Mouse (Mus musculus) hindlimb bud, embryonic 11.5 days (tissue): ENCODE data around the gene Nucb1.
"Not testable (repeated sequence)": the region's sequence is repeated elsewhere in the genome, so short reads cannot be mapped to it uniquely, and the experiment has no call there.

ENCODE experiments used
- DNase-seq: peaks from one replicate; pipeline ENCODE4 v3.0.0-alpha.2; 2012; ENCODE audit warnings: low read depth, low spot score; ENCODE audit errors: extremely low spot score

Nucb1 gene

DNA sequence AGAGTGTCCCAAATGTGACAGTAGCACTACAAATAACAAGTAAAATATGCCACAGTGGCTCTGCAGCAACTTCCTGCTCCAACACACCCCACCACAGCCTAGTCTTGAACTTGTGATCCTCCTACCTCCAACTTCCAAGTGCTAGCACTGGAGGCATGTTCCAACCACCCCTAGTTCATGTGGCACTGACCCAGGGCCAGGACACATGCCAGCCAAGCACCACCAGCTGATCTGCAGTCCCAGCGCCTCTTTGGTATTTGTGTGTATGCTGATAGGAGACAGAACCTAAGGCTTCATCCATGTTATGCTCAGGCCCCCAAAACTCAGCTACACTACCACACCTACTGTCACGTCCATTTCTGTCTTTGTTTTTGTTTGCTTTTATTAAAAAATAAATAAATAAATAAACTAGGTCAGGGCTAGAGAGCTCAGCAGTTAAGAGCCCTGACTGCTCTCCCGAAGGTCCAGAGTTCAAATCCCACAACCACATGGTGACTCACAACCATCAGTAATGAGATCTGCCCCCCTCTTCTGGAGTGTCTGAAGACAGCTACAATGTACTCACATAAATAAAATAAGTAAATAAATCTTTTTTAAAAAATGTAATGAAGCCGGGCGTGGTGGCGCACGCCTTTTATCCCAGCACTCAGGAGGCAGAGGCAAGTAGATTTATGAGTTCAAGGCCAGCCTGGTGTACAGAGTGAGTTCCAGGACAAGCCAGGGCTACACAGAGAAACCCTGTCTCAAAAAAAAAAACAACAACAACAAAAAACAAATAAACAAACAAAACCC lies 46.0 kb downstream of the Nucb1 start:
- DNase-seq: no peak

DNA sequence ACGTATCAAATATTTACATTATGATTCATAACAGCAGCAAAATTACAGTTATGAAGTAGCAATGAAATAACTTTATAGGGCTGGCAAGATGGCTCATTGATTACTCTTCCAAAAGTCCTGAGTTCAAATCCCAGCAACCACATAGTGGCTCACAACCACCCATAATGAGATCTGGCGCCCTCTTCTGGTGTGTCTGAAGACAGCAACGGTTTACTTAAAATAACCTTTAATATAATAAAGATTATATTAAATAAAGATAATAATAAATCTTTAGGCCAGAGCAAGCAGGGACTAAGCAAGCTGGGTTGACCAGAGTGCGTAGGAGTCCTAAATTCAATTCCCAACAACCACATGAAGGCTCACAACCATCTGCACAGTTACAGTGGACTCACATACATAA lies 47.3 kb downstream of the Nucb1 start:
- DNase-seq: not testable (repeated sequence)

DNA sequence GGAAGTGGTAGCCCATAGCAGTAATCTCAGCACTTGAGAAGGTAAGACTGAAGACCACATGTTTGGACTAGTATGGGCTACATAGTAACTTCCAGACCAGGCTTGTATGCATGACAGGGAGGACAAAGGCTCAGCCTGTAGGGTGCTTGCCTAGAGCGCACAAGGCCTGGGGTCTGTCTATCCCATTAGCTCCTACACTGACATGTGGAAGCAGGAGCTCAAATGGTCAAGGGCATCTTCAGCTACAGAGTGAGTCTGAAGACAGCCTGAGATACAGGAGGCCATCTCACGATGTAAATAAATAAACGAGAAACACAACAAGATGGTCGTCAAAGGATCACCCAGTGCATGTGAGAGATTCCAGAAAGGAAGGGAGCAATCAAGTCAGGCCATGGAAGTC lies 47.9 kb downstream of the Nucb1 start:
- DNase-seq: no peak

DNA sequence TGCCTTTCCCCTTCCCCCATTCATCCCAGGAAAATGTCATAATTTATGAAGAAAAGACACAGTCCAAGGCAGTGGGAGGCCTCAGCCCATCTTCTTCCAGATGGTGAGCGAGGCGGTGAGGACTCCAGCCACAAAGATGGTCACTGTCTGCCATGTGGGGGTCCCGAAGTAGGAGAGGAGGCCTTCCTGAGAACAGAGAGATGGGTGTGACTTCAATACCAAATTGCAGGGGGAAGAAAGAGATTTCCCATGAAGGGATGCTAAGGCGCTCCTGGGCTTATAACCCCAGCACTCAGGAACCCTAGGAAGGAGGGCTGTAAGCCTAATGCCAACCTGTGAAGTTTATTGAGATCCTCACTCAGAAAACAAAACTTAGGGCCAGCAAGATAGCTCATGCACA lies 48.4 kb downstream of the Nucb1 start:
- no peak for DNase-seq

DNA sequence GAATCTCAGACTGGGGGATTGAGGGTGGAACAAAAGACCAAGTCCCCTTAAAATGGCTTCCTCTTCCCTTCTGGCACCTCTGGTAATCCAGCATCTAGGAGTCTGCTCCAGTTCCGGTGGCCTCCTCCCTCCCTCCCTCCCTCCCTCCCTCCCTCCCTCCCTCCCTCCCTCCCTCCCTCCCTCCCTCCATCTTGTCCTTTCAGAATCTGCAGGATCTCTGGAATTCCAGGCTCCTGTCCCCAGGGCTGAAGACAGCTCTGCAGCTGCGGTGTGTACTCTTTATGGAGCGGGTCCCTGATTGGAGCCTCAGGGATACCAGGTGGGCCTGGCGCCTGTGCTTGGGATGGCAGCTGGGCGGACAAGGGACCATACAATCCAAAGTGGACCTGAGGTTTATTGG lies 48.9 kb downstream of the Nucb1 start:
- DNase-seq: no peak

DNA sequence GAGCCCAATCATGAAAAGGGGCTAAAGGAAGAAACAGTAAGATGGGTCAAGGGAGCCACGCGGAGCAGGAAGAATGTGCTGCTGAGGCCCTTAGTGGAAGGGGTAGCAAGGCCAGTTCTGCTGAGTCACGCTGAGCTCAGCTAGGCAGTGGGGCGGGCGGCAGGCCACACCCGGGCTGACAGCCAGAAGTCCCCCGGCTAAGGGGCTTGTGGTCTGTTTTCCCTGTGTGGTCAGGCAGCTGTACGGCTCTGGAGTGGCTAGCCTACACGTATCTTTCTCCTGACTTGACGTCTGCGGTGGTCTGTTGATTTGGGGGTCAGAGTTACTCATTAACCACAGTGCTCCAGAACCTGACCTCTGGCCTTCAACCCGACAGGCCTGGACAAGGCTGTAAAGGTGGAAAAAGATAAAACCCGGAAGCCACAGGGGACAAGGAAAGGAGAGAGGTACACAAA lies 49.3 kb downstream of the Nucb1 start:
- DNase-seq: no peak

DNA sequence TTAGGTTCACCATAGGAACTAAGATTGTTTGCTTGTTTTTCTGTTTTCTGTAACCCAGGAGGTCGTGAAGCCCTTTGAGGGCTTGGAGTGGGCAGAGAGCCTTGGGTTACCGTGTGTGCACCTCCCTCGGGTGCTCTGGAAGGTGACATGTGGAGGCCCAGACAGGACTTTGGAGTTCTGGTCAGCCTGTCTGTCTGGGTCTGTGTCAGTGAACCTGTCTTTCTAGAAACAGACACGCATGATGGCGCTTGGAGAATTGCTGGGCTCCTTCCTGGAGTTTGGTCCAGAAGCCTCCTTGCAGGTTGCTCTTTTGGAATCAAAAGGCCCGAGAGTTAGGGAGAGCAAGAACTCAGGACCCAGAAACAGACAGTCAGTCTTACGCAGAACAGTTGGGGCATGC lies 49.8 kb downstream of the Nucb1 start:
- DNase-seq: no peak

DNA sequence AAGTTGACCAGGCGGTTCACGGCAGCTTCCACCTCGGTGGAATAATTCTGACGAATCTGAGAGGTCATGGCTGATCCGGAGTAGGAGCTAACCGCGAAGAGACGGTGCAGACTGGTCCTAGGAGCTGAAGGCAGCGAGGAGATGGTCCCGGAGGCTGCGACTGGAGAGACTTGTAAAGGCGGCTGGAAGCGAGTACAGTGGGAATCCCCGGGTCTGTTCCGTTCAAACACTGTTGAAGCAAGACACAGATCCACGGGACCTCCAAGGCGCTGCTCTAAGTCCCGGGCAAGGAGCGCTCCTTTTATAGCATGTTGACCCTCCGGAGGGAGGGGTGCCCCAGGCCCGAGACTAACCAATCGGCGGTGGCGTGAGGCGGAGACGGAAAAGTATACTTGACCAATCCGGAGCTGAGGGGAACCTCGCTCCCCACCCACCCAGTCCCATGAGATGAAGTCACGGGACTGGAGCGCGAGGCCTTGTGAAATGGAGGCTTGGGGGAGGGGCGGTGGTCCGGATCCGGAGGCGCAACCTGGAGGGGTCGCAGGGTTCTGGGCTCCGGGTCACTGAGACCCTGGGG lies 50.6 kb downstream of the Nucb1 start, which contains the start of gene Ftl1:
Ftl1 (minus strand) TSS at position 321 of the 577 bp plus-strand sequence.
- DNase-seq: peak; percentile 93

DNA sequence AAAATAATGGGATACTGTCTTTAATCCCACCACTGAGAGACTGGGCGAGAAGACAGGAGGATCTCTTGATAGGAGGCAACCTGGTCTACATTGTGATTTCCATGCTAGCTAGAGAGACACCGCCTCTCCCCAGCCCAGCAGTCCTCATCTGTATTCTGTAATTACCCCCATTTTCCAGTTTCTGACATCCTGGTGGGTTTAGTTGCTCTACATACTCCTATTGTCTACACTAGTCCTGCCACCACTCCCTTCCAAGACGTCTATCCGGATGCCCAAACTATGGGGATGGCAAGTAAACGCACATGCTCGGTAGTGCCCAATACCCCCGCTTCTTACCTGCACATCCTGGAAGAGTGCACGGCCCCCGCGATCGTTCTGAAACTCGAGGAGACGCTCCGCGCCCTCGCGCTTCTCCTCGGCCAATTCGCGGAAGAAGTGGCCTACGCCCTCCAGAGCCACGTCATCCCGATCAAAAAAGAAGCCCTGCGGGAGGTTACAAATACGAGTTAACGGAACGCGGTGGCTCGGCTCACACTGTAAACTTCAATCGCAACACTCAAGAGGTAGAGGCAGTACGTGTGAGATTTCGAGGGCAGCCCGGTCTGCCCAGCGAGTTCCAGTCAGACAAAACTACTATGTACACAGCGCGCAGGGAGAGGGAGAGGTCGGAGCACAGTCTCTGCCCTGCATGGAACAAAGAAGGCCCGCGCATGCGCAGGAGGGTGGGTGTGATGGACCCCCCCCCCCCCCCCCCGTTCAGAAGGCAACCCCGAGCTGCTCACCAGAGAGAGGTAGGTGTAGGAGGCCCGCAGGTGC lies 51.2 kb downstream of the Nucb1 start:
- DNase-seq: no peak

DNA sequence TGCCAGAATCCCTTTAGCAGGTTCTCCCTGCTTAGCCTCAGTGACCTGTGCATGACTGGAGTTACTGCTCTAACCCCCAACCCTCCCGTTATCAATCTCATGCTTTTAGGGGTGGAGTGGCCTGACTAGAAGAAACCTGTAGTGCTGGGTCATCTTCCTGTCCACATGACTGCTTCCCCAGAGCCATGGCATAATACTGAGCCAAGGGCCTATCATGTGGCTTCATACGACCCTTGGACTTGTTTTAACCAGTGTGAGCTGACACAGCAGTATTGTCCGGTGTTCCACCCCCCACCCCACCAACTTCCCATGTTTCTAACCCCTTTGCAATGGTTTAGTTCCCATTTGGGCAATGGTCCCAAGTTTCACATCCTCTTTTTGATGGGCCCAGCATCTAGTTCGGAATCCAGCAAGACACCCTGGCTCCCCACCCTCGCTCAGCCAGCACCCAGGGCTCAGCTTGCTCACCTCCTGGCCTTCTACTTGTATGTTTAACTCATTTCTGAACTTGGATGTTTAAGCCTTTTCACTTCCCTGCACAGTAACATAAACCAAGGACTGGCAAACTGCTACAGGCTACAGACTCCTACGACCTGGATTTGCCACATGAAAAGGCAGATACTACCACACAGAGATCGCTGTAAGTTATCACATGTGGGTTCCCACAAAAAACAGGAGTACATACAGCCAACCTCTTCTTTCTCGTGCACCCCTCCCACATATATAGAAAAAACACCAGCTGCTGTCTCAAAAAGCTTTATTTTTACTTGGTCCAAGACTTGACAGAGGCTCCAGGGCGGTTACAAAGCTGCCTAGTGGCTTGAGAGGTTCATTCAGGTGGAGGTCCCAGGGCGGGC lies 52.8 kb downstream of the Nucb1 start:
- no peak for DNase-seq

DNA sequence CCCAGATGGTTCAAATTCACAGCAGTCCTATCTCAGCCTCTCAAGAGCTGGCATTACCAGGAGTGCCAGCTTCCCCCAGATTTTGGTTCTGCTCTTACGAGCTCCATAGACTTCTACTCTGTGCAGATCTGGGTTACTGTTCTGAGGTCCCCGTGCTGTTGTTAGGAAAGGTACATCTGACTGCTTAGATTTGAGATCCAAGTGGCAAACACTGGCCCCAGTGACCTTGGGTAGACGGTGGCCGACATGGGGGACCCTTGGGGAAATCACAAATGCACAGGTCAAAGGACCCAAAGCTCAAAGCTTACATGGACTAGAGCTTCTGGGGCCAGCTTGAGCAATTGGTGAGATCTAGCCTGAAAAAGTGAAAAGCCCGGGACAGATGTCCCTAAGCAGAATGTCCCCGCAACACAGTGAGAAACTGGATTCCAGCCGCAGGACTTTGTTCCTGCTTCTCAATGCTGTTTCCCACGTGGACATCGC lies 53.4 kb downstream of the Nucb1 start:
- DNase-seq: no peak

DNA sequence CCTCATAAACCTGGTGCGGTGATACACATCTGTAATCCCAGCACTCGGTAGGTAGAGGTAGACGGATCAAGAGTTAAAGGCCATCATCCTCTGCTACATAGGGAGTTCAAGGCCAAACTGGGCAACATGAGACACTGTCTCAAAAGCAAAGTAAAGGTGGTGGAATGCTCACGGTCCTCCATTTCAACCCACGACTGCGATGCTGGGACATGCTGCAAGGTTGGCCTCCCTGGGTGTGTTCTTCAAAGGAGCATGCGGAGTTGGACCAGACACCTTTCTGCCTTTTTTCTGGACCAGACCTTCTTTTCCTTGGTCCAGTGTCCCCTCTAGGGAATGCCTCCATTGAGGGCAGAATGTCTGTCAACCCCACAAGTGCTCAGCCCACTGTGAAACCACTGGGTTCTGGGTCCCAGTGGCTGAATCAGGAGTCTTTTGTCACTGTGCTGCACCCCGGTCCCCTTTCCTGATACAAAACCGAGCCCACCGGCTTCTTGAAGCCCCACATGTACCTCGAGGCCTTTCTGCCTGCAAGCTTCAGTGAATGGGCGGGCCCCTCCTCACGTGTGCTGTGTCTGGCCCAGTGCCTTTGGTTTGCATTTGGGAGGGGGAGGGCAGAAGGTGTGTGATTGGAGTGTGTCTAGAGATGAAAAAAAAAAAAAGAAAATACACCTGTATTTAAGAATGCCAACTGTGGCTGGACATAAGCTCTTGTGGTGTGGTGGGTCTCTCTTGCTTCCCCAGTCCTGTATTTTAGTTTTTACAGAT lies 54.1 kb downstream of the Nucb1 start:
- no peak for DNase-seq

DNA sequence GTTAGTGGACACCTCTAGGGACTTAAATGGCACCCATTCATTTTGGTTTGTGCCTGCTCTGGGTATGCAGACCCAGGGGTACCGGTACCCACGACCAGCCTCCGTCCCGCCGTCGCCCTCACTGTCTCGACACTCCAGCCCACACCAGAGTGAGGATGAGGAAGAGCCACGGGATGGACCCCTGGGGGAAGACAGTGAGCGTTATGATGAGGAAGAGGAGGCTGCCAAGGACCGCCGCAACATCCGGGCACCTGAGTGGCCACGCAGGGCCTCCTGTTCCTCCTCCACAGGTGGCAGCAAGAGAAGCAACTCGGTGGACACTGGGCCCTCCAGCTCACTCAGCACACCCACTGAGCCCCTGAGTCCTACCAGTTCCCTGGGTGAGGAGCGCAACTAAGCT lies 55.2 kb downstream of the Nucb1 start:
- DNase-seq: no peak

DNA sequence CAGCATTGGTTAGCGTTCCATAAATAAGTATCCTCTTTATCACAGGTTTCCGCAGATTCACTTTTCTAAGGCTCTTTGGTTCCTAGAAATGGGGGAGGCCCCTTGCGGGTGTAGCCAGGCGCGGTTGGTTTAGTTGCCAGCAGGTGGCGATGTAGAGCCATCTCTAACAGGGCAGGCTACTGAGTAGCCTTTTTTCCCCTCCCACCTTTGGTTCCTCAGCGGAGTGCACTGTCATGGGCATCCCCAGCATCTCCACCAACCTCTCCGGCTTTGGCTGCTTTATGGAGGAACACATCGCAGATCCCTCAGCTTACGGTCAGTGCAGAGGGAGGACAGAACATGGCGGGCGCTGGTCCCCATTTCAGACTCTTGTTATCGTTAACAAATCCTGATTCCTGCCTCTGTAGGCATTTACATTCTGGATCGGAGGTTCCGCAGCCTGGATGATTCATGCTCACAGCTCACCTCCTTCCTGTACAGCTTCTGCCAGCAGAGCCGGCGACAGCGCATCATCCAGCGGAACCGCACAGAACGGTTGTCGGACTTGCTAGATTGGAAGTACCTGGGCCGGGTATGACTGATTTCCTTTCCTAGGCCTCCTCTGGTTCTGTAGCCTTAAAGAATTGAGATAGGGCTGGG lies 58.7 kb downstream of the Nucb1 start:
- no peak for DNase-seq

DNA sequence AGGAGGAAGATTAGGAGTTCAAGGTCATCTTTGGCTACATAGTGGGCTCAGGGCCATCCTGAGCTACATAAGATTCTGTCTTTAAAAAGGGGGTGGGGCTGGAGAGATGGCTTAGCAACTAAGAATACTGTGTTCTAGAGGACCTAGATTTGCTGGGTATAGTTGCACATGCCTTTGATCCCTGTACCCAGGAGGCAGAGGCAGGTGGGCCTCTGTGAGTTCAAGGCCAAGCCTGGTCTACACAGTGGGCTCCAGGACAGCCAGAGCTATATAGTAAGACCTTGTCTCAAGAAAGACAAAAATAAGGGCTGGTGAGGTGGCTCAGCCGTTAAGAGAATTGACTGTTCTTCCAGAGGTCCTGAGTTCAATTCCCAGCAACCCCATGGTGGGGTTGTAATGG lies 60.2 kb downstream of the Nucb1 start:
- no peak for DNase-seq

DNA sequence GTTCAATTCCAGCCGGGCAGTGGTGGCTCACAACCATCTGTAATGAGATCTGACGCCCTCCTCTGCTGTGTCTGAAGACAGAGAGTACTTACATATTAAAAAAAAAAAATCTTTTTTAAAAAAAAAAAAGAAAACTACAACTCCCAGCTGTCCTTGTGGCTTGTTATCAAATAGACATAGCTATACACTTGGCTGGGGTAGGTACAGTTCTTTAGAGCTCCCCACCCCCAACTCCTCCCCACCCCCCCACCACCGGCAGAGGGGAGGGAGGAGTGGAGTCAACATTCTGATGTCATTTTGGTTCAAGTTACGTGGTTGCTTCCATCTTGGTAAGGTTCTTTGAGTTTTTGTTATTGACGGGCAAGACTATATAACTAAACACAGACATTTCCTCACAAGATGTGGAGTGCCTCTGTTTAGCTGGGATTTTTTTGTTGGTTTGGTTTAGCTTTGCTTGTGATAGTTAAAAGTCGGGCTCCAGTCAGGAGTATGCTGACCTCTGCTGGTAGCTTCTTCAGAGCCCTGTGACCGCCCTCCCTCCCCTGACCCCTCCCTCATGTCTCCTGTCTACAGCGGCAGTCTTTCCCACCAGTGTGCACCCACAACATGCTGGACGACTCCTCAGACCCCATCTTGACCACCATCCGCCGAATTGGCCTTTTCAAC lies 62.7 kb downstream of the Nucb1 start:
- no peak for DNase-seq

DNA sequence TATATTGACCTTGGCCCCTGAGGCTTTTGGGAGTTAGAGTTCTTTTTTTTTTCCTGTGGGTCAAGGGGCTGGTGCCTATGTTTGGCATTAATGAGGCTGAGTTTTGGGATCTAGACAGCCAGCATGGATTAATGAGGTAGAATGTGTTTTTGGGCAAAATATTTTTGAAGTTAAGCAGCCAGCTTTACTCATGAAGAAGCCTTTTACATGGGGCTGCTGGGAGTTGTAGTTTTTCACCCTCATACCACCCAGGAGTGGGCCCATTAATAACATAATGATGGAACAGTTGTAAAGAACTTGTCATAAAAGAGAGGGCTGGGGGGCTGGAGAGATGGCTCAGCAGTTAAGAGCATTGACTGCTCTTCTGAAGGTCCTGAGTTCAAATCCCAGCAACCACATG lies 63.6 kb downstream of the Nucb1 start:
- DNase-seq: no peak

DNA sequence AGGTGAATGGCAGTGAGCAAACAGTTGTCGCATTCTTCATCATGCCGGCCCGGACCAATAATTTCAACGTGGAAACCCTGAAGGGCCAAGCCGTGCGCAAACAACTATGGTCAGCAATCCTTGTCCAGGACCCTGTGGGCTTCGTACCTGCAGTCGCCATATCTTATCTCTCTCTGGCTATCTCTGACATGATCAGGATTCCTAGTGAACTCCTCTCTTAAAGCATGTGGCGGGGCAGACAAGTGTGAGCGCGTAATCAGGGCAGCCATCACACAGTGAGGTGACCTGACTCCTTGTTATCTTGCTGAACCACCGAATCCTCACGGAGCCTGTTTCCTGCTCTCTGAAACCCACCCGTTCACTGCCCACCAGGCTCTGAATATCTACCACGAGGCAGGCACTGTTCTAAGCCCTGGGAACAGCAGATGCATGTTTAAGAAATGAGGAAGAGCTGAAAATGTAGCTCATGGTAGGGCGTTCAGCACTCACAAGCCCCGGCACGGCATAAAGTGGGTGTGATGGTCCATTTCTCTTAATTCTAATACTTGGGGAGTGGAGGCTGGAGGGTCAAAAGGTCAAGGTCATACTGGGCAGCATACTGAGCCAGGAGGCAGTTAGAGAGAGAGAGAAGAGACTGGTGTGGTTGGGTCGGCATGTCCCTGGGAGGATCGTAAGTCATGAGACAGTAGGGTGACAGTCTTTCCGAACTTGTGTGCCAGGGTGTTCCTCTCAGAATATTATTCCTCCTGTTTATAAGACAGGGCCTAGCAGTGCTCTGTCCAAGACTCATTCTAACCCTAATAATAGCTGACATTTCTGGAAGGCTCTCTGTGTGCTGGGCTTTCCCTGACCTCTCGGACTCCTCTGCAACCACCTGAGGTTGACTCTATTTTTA lies 66.4 kb downstream of the Nucb1 start:
- DNase-seq: no peak
